Mouse (Mus musculus): ENCODE results near the gene Olfr549. TPM values are rescaled to one million over a fixed set of nuclear protein-coding genes. Genes with fewer than 3 reads are reported as not detected.

Olfr549 gene
- total RNA-seq, 2 experiments from 2014 or later = not detected

DNA sequence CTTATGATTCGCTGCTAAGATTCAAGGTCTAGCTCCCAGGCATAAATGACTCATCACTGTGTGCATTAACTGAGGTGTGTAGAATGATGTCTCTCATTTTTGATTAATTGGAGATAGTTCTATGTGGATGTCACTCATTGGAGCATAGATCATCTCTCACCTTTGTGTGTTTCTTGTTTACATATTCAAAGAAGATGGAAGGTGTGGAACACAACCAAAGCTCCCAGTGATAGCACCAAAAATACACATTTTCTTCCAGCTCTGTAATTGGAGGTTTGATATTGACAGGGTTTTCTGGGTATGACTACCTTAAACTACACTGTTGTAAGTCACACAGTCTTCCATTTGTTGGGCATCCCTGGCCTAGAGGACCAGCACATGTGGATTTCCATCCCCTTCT is 15.2 kb upstream of the Olfr549 start, which contains the start of gene Olfr547:
Gene Olfr547, plus strand, starts transcription at position 301 of the 400 bp plus-strand sequence.
- Histone ChIP-seq H3K4me3 (no peak within 1 kb of the TSS), H3K27ac (no peak within 1 kb of the TSS)
- no peak for DNase-seq (ENCODE audit: extremely low spot score in 1 of 2, low spot score in 2 of 2)
- no peak for TF ChIP-seq CTCF (IDR thresholded peaks at IDR 0.05)
- intact Hi-C loops (cut with DNase I) = no loop called here

DNA sequence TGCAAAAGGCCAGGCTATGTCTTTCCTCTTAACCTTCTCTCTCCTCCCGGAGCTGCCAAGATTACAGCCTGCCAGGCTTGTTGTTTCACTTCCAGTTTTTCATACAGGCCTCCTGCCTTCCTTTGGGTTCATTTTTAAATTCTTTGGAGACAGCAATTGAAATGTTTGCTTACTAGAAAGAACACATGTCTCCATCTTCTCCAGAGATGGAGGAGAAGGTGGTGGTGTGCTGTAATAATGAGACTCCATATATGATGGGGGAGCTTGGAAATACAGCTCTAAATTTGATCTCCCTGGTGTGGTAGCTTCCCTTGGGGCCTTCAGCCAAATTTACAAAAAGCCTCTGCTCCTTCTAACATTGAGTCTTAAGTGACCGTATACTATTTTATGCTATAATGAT is 9.1 kb upstream of the Olfr549 start, which contains the start of gene Olfr548-ps1:
Gene Olfr548-ps1, plus strand, starts transcription at position 301 of the 400 bp plus-strand sequence.
- no peak for DNase-seq (ENCODE audit: extremely low spot score in 1 of 2, low spot score in 2 of 2)
- intact Hi-C loops (cut with DNase I) = no loop called here
- Histone ChIP-seq H3K4me3 (no peak within 1 kb of the TSS), H3K27ac (no peak within 1 kb of the TSS)
- no peak for TF ChIP-seq CTCF (IDR thresholded peaks at IDR 0.05)

DNA sequence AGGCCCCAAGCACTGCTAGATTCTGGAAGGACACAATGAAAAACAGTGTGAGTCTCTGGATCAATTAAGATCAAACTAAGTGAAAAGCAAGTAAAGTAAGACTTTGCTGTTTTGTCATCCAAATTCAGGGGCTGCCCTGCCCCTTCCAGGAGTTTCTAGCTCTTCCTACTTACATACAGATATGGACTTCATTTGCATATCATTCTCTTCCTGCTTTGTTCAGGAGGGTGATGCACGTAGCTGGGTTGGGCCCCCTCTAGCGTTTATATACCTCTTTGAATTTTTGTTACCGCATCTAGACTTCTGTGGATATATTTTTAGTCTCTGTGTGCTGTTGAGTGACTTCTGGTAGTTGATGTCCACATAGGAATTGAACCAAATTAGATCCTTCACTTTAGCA is 8.4 kb upstream of the Olfr549 start:
- TF ChIP-seq CTCF (IDR thresholded peaks at IDR 0.05) = no peak
- no peak for DNase-seq (ENCODE audit: extremely low spot score in 1 of 2, low spot score in 2 of 2)
- intact Hi-C loops (cut with DNase I) = no loop called here
- no peak overlapping the region for H3K4me3 ChIP-seq
- no peak overlapping the region for H3K27ac ChIP-seq

DNA sequence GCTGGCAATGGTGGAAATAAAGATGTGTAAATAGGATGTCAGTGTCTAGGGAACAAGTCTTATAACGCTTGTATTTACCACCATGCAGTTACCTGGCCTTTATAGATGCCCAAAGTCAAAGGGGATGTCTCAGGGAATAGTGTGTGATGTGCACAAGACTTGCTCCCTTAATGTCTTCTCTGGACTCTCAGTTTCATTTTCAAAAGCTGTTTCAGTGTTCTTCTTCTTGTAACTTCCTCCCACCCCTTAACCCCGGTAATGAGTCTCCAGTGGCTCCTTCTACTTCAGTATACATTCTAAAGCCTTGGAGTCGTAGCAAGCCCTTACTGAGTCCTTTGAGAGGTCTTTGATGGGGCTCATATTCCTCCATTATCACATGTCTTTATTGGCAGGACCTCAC is 3.6 kb downstream of the Olfr549 start:
- no peak for DNase-seq (ENCODE audit: extremely low spot score in 1 of 2, low spot score in 2 of 2)
- intact Hi-C loops (cut with DNase I) = no loop called here
- no peak overlapping the region for H3K4me3 ChIP-seq
- TF ChIP-seq CTCF (IDR thresholded peaks at IDR 0.05) = no peak
- no peak overlapping the region for H3K27ac ChIP-seq

DNA sequence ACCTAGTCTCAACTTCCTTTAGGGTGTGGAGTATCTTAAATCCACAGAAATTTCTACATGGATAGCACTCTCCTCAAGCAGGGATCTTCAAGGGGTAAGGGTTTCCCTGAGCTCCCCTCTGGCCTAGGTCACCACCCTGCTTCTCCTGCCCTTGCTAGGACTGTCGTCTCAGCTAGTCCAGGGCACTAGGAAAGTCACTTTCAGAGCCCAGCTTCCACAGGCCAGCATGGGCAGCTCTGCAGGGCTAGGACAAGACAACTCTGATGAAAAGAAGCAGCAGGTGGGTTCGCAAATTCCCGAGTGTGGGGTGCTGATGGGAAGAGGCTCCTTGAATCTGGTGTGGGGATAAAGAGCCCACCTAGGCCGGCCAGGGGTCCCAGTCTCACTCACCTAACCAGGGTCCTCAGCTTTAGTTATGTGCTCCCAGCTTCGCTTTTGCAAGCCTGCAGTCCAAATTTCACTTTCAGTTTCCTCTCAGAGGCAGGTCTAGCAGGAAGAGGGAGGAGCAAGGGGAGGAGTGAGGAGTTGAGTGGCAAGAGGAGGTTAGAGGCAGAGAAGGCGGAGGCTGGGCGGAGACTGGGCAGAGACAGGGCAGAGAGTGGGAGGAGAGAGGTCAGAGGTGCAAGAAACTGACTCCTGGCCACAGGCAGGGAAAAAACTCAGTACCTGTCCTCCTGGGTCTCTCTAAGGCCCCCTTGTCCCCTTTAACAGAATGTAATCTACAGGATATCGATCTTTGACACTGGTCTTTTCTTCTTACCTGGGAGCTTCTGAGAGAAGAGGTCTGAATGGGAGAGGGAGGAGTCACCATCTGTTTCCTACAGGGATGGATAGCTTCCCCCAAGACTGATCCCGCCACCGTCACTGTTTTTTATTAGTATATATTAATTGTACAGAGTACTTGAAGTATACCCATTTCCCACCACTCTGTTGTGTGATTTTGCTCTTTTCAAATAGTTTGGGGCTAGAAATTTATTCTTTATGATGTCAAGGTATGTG is 15.6 kb downstream of the Olfr549 start, which contains the start of gene Trim21:
Gene Trim21, minus strand, starts transcription at position 488 of the 999 bp plus-strand sequence.
- intact Hi-C loops (cut with DNase I) = no loop called here
- H3K27ac ChIP-seq = peak within 1 kb of the TSS; percentile 40; the same call in 1 of the 2 replicates
- TF ChIP-seq CTCF (IDR thresholded peaks at IDR 0.05) = no peak
- peak within 1 kb of the TSS; percentile 47 for H3K4me3 ChIP-seq
- peak; percentile 35 to 54 for DNase-seq (ENCODE audit: extremely low spot score in 1 of 2, low spot score in 2 of 2)

DNA sequence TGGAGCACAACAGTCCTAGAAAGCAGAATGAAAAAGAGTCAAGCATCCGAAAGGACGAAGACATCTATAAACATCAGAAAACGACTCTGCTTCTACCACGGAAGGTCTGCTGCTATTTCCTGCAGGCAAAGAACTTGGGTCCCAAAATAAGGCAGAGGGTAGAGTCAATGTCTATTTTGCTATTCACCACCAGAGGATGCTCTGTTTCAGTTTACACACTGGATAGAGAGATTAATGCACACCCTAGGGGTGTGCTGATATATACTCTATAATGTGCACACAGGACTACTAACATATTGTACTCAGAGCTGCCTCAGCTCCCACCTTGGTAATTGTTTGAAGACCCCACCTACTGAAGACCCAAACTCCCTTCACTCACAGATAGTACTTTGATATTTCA is 16.5 kb downstream of the Olfr549 start:
- Histone ChIP-seq H3K4me3 (no peak overlapping the region), H3K27ac (no peak overlapping the region)
- intact Hi-C loops (cut with DNase I) = no loop called here
- TF ChIP-seq CTCF (IDR thresholded peaks at IDR 0.05) = peak; percentile 27; the same call in 1 of the 2 replicates
- DNase-seq (ENCODE audit: extremely low spot score in 1 of 2, low spot score in 2 of 2) = no peak

DNA sequence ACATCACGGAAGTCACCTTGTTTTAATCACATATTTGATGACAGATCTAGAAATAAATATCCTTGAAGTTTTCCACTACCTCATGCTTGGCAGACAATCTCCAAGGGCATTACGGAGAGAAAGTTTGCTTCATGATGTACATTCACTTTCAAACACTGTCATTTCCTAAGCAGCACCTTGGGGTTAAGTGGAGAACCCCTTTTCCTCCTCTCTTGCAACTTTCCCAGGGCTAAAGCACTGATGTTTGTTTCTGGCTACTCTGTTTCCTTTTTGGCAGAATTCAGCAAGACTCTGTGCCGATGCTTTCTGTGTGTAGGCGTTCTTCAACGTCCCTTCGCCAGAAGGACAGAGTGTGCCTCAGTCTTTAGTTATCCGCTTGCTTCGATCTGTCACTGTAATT is 21.5 kb downstream of the Olfr549 start, which contains the start of gene Olfr550:
Gene Olfr550, plus strand, starts transcription at position 301 of the 400 bp plus-strand sequence.
- DNase-seq (ENCODE audit: extremely low spot score in 1 of 2, low spot score in 2 of 2) = no peak

DNA sequence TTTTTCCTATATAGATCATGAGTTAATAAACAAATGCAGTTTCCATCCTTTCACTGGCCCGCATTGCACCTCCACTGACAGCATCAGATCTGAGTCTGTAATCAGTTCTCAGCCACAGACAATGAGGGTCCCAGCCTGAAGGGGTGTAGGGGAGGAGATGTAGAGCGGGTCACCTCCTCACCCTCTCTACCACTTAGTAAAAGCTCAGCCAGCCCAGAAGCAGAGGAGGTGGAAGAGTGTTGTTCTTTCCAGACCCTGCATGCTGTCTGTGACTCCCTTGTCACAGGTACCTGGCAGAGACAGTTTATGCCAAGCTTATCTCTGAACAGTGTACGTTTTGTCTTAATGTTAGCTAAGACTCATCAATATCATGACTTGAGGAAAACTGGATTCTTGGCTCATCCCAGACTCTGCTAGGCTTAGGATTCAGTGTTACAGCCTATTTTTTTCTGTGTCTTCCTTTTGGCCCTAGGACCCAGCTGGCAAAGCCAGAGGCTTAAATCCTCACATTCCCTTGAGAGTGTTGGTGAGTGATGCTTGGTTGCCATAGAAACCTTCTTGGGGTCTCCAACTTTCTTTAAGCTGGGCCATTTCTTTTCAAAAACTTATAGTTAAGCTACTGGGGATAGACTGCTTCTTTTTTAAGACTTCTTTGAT is 23.6 kb downstream of the Olfr549 start:
- no peak overlapping the region for H3K27ac ChIP-seq
- no peak overlapping the region for H3K4me3 ChIP-seq
- DNase-seq (ENCODE audit: extremely low spot score in 1 of 2, low spot score in 2 of 2) = no peak
- intact Hi-C loops (cut with DNase I) = no loop called here
- TF ChIP-seq CTCF (IDR thresholded peaks at IDR 0.05) = no peak

More for the DNA sequence above, 21.5 kb downstream of the Olfr549 start, which contains the start of gene Olfr550:
- Histone ChIP-seq H3K4me3 (no peak within 1 kb of the TSS), H3K27ac (no peak within 1 kb of the TSS)
- no peak for TF ChIP-seq CTCF (IDR thresholded peaks at IDR 0.05)
- intact Hi-C loops (cut with DNase I) = no loop called here

DNA sequence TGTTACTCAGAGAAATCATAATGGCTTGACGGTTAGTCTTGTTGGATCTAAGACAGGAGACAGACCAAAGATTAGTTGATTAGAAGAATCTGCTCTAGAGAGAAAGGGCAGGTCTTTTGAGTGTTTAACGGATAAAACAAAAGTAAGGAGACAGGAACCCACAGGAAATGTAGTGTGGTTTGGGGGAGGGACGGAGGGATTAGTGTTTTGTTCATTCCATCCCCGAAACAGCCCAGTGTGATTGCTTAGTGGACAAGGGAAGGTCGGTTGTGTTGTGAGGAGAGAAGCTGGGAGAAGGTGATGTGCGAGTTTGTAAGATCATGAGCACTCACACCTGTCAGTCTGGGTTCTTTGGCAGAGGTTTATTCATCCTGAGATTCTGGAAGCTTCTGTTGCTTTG is 26.3 kb downstream of the Olfr549 start:
- no peak for TF ChIP-seq CTCF (IDR thresholded peaks at IDR 0.05)
- H3K4me3 ChIP-seq = no peak overlapping the region
- DNase-seq (ENCODE audit: extremely low spot score in 1 of 2, low spot score in 2 of 2) = no peak
- intact Hi-C loops (cut with DNase I) = no loop called here
- no peak overlapping the region for H3K27ac ChIP-seq

DNA sequence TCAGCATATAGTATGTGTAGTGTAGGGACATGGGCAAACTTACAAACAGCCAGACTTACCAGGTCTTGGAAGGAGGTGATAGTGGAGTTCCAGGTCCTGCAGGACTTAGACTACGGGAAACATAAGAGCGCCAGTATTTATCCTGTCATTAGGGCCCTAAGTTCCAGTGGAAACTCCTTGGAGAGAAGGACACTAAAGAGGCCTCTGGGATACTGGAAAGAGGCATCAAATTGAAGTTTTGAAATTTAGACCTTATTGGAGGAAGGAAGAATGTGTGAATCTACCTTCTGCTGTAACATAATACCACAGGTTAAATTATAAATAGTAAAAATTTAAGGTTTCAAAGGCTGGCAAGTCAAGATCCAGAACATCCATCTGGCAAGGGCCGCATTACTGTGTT is 42.1 kb downstream of the Olfr549 start, which contains the start of gene Olfr551:
Gene Olfr551, minus strand, starts transcription at position 101 of the 400 bp plus-strand sequence.
- intact Hi-C loops (cut with DNase I) = no loop called here
- no peak within 1 kb of the TSS for H3K27ac ChIP-seq
- no peak within 1 kb of the TSS for H3K4me3 ChIP-seq
- no peak for TF ChIP-seq CTCF (IDR thresholded peaks at IDR 0.05)
- no peak for DNase-seq (ENCODE audit: extremely low spot score in 1 of 2, low spot score in 2 of 2)

DNA sequence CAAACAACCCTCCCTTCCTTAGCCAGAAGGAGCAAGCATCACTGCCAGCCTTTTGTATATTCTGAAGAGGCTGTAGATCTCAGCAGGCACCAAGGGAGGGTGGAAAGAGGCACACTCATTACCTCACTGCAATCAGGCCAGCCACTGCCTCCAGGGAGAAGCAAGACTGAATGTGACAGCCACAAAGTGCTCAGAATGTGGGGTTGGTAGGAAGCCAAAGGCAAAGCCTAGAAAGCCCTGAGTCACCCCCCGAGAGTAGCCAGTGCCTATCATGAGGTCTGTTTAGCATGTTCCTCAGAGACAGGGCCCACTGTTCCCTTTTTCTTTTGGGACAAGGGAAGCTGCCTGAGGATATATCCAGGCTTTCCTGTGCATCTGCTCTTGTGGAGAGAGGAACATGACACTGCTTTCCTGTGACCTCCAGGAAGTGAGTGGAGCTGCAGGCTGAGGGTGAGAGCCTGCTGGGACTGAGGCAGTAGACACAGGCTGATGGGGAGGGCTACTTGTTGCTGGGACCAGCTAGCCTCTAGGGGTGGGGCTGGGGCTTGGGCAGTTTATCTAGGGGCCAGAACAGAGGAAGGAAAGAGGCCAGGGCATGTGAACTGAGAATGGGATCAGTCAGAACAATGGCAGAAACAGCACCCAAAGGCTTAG is 47.8 kb downstream of the Olfr549 start, which contains the start of gene Olfr552:
Gene Olfr552, plus strand, starts transcription at position 393 of the 654 bp plus-strand sequence.
- H3K4me3 ChIP-seq = no peak within 1 kb of the TSS
- no peak for TF ChIP-seq CTCF (IDR thresholded peaks at IDR 0.05)
- DNase-seq (ENCODE audit: extremely low spot score in 1 of 2, low spot score in 2 of 2) = no peak
- intact Hi-C loops (cut with DNase I) = no loop called here
- no peak within 1 kb of the TSS for H3K27ac ChIP-seq

Other genes starting within 250 kb of the Olfr549 start
- 10 to 100 TPM; 10.4 to 12.3 TPM for gene Rrm1, start 108.2 kb upstream of the Olfr549 start, total RNA-seq (2021)
- not detected for gene Olfr543, start 68.2 kb upstream of the Olfr549 start, total RNA-seq (2021)
- not detected for gene Olfr544, start 61.6 kb upstream of the Olfr549 start, total RNA-seq (2021)
- gene Olfr545, start 50.3 kb upstream of the Olfr549 start, total RNA-seq (2021) = not detected
- gene Olfr547, start 15.1 kb upstream of the Olfr549 start, total RNA-seq (2021) = not detected
- gene Olfr548-ps1, start 9.0 kb upstream of the Olfr549 start, total RNA-seq (2021) = not detected
- 1 to 10 TPM; 2.7 to 4.0 TPM for gene Trim21, start 15.6 kb downstream of the Olfr549 start, total RNA-seq (2021)
- gene Olfr550, start 21.6 kb downstream of the Olfr549 start, total RNA-seq (2021) = under 1 TPM; 0.25 to 0.42 TPM
- gene Olfr551, start 42.0 kb downstream of the Olfr549 start, total RNA-seq (2021) = not detected
- gene Olfr552, start 47.9 kb downstream of the Olfr549 start, total RNA-seq (2021) = under 1 TPM in 1 of 2 experiments, not detected in 1; 0.07 TPM
- not detected for gene Olfr553, start 68.3 kb downstream of the Olfr549 start, total RNA-seq (2021)
- gene Olfr554, start 88.6 kb downstream of the Olfr549 start, total RNA-seq (2021) = not detected
- not detected for gene Olfr555, start 109.0 kb downstream of the Olfr549 start, total RNA-seq (2021)
- not detected for gene Olfr556, start 115.0 kb downstream of the Olfr549 start, total RNA-seq (2021)
- gene Trim68, start 137.5 kb downstream of the Olfr549 start, total RNA-seq (2021) = 1 to 10 TPM; 4.9 to 6.2 TPM
- gene Olfr557, start 146.0 kb downstream of the Olfr549 start, total RNA-seq (2021) = under 1 TPM in 1 of 2 experiments, not detected in 1; 0.21 TPM
- under 1 TPM; 0.21 to 0.25 TPM for gene Olfr558, start 152.3 kb downstream of the Olfr549 start, total RNA-seq (2021)
- gene Olfr33, start 169.2 kb downstream of the Olfr549 start, total RNA-seq (2021) = not detected
- not detected for gene Olfr559, start 177.6 kb downstream of the Olfr549 start, total RNA-seq (2021)
- gene Olfr560, start 209.5 kb downstream of the Olfr549 start, total RNA-seq (2021) = under 1 TPM in 1 of 2 experiments, not detected in 1; 0.16 TPM
- gene Olfr78, start 209.6 kb downstream of the Olfr549 start, total RNA-seq (2021) = 1 to 10 TPM in 1 of 2 experiments, under 1 TPM in 1; 0.88 to 1.0 TPM
- gene Olfr561, start 221.4 kb downstream of the Olfr549 start, total RNA-seq (2021) = not detected

All from left cerebral cortex, adult 2 months (tissue).